Mouse (Mus musculus): ENCODE measurements around the gene Pitpna.

GRCm38 (mm10) chr11:75673411-75673810 lies 85.5 kb downstream of the Pitpna start:
- TF ChIP-seq CTCF (IDR thresholded peaks at IDR 0.05; ENCODE audit: insufficient read depth, low read length) (no peak), POLR2A (IDR thresholded peaks at IDR 0.05; ENCODE audit: borderline replicate concordance, extremely low read depth, low read depth, low read length) (no peak)

Measured in lung, adult 2 months (tissue).